Mouse (Mus musculus) kidney, adult 18-20 months (tissue): ENCODE results near the gene Gm10945.

ENCODE experiments used
- DNase-seq: peaks from one replicate; pipeline ENCODE4 v3.0.0; 2021

Gm10945 gene

DNA sequence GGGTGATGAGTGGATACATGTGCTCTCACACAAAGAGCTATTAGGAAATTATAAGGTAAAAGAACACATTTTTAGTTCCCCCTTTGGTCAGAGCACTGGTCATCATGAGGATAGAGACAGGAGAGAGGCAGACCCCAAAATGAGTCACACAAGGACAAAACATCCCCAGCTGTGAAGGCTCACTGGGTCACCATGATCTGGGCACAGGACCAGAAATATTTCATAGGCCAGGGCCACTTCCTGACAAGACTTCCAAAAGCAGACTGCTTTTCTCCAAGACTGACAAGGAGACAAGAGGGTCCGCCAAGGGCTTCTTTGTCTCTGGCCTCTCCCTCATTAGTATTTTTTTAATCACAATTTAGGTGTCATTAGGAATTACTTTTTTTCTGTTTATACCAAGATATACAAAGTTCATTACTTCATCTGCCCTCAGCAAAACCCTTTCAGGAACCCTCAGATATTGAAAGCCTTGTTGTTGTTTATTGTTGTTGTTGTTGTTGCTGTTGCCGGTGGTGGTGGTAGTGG, at the start of gene Gm10945:
Gm10945 (minus strand) TSS at position 475 of the 525 bp plus-strand sequence.
- no peak for DNase-seq

DNA sequence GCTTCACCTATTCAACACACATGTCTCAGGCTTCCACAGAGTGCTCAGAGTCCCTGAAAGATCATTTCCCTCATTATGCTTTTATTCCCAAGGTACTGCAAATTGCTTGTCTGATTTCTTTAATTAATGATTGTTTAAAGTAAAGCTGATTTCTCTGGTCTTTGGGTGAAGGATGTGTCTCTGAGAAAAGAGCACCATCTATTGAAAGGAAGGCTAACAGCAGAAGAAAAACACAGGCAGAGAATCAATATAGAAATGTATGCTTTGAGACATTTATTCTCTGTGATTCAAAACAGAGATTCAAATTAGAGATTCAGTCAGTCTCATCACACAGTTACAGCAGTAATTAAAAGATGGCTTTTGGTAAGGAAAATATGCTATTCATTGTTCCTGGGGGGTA, 28.7 kb upstream of the Gm10945 start:
- DNase-seq = no peak

DNA sequence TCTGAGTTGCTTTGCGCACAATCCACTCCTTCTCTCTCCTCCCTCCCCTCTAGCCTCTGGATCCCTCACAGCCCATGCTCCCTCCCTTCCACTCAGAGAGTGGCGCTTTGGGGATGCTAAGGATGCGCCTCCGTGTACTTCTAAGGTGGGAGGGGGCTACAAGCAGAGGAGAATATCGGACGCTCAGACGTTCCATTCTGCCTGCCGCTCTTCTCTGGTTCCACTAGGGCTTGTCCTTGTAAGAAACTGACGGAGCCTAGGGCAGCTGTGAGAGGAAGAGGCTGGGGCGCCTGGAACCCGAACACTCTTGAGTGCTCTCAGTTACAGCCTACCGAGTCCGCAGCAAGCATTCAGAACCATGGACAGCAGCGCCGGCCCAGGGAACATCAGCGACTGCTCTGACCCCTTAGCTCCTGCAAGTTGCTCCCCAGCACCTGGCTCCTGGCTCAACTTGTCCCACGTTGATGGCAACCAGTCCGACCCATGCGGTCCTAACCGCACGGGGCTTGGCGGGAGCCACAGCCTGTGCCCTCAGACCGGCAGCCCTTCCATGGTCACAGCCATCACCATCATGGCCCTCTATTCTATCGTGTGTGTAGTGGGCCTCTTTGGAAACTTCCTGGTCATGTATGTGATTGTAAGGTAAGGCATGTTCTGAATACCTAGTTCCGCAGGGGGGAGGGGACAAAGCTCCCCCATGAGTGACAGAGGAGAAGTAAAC, 27.1 kb upstream of the Gm10945 start:
- peak; percentile 11 for DNase-seq

DNA sequence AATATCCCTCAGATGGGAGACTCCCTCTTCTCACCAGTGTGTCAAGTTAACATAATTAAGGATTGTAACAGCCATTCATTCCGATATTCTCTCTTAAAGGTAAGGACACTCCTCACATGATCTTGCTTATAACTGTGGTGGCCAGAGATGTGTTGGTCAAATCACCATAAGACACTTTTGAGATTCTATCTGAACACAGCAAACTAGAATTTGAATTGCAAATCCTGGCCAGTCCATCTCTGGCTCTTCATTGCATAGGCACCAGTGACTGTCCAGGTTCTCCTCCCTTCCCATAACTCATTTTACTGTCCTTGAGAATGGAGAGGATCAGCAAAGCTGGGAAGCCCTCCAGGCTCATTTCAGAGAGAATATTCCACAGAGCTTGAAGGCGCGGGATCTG, 3.4 kb downstream of the Gm10945 start, which contains the start of gene Oprm1:
Oprm1 (plus strand) TSS at position 301 of the 400 bp plus-strand sequence.
- DNase-seq = no peak

DNA sequence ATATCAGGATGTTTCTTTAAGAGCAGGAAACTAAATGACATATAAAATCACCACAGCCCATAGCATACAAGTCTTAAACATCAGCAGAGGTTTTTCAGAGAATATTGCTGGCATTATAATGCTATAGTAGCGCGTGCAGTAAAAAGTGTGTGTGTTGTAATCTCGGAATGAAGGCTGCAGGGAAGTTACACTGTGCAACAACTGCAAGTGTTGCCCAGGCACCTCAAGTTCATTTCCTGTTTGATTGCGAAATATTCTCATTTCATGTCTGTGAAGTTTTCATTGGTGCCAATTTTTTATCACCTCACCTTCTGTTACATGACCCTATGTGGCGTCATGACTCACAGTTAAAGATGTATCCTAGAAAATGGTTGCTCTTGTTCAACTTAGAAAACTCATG, 8.2 kb downstream of the Gm10945 start:
- DNase-seq = no peak

DNA sequence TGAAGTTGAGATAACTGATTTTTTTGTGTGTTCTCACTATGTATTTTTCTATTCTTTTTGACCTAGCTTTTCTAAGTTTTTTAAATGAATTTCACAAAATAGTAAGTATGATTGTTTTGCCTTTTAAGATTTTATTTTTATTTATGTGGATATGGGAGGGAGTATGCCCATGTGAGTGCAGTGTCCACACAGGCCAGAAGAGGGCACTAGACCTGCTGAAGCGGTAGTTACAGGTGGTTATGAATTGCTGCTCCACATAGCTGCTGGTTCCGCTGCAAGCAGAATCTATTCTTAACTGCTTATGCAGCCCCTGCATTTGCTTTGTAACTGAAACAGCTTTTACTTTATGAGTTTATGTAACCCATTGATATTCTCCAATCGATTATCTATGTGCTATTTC, 33.1 kb downstream of the Gm10945 start:
- DNase-seq = no peak

DNA sequence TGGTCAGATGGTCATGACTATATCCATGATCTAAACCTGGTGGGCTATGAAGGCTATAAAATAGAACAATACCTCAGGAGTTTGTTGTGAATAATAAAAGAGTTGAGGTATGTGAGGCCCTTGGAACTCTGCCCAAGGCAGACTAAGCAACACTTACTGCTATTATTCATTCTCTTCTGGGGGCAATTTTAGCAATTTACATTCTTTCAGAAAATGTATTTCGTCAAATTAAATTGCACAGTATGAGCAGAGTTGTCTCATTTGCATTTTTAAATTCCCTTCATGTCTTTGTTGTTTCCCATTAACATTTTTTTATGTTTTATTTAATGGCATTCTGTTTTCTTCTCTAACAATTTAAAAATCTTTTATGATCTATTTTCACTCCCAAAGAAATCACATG, 37.8 kb downstream of the Gm10945 start:
- DNase-seq = no peak

DNA sequence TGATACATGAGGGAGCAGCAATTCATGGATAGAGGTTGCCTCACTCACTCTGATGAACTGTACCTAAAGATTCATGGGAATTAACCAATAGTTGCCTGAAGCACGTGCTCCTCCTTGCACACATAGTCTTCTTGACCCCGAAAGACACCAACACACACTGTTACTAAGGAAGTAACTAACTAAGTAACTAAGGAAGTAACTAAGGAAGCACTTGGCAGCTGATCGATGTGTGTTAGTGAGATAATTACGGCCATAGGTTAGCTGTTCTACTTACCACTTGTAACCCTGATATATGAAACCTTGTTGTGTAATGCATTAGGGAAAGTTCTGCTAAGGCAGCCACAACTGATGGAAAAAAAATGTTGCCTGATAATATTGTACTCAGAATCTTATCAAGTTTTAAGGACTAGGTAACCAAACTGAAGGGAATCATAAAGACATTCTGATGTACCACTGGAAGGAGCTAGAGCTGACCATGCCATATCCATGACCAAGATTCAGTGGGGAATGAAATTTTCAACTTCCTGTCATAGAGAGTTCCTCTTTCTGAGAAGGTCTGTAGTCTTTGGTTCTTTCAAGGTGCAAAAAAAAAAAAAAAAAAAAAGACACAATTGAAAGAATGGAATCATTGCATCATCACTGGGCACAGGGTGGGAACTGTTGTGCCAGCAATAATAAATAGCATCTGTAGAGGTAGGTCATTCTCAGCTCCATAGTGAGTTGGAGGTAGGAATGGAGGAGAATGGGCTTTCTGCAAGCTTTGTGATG, 44.2 kb downstream of the Gm10945 start:
- no peak for DNase-seq

DNA sequence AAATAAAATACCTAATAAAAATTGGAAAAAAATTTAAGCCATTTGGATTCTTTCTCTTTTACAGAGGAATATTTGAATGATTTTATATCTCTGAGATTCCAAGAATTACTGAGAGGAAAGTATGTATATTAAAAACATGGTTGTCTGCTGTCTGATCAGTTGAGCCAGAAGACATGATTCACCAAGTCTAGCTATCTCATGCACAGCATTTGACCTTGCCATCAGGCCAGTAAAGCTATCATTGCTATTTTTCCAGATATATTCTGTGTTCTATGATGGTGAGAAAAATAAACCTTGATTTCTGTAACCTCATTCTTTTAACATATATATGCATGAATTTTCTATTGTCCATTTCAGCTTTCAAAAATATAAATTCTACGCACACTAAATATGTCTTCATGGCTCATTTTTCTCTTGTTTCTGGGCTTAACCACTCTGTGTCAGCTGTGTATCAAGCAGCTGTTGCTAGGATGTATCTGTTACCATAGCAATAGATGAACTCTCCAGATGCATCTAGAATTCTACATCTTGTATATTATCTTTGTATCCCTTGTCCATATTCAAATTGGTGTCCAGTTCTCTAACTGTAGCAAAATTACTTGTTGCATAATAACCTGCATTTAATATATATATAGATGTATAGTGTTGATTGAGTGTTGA, 56.2 kb downstream of the Gm10945 start:
- DNase-seq = no peak

DNA sequence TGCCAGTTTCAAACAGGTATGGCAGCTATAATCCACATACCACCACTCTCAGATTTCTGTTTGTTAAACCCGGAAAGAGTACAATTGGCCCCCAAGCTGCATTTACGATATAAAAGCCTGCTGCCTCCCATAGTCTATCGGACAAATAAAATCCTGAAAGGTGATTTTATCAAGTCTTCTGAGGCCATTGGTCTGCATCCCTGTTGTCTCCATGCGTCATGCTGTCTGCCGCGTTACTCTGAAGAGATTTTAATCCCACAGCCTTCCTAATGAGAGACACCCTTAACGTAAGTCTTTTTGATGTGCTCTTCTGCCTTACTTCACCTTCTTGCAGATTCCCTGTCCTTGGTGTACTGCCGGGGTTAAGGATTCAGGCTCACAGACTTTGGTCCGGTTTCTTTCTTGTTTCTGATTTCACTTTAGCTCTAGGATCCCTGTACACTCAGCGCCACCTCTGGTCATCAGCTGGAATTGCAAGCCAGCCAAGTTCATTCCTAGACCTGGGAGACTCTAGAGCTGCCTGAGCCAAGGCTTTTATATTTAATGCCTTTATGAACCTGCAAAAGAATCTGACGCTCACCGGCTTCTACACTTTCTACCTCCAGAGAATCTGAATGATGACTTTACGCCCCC, 67.2 kb downstream of the Gm10945 start:
- peak; percentile 16 for DNase-seq
